ENCODE assay signal across 19 mouse cellular contexts in the genomic region with DNA sequence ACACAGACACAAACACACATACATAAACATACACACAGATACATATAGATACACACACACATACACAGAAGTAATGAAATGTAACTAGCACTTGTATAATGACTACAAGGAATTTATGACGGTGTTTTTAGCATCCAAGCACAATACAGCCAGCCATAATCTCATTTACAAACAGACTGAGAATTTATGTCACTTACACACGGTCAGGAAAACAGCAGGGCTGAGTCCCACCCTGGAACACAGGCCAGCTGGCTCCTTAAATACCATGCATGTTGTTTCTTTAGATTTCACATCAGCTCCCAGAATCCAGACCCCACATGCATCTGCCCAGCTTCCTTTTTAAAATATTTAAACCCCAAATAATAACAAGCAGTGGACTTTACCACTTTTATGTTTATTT.
"Had no signal": no experiment of that assay in that cellular context is flagged by ENCODE, and none has a peak within 500 bp of the region (broad histone marks: within the 10 kb centered on the region; RNA-seq: fewer than 3 reads in every experiment).

No protein-coding gene starts in this region.

- DNase-seq: kidney, adult 8-10 months; kidney, postnatal 36 days; left cerebral cortex, postnatal 4 days; liver, postnatal 0 days; lung, embryonic 14.5 days; thymus, adult 2 months; thymus, postnatal 14 days had no signal

- ATAC-seq: intestine, embryonic 16.5 days; liver, postnatal 0 days; lung, postnatal 0 days; midbrain, embryonic 15.5 days had no signal

- H3K36me3 ChIP-seq: kidney, embryonic 15.5 days; limb, embryonic 12.5 days; limb, embryonic 15.5 days; midbrain, embryonic 12.5 days; midbrain, embryonic 15.5 days; neural tube, embryonic 12.5 days; neural tube, embryonic 15.5 days had no signal

- H3K4me3 ChIP-seq: kidney, embryonic 15.5 days; limb, embryonic 12.5 days; limb, embryonic 15.5 days; midbrain, embryonic 12.5 days; midbrain, embryonic 15.5 days; neural tube, embryonic 12.5 days; neural tube, embryonic 15.5 days had no signal

- H3K9me3 ChIP-seq: kidney, embryonic 15.5 days; limb, embryonic 12.5 days; limb, embryonic 15.5 days; midbrain, embryonic 12.5 days; midbrain, embryonic 15.5 days; neural tube, embryonic 12.5 days; neural tube, embryonic 15.5 days had no signal

- H3K27ac ChIP-seq: kidney, embryonic 15.5 days; limb, embryonic 12.5 days; limb, embryonic 15.5 days; liver, embryonic 14.5 days; macrophage; midbrain, embryonic 12.5 days; midbrain, embryonic 15.5 days; neural tube, embryonic 12.5 days; neural tube, embryonic 15.5 days had no signal

- H3K27me3 ChIP-seq: kidney, embryonic 15.5 days; limb, embryonic 12.5 days; limb, embryonic 15.5 days; midbrain, embryonic 12.5 days; midbrain, embryonic 15.5 days; neural tube, embryonic 12.5 days; neural tube, embryonic 15.5 days had no signal

- H3K4me2 ChIP-seq: kidney, embryonic 15.5 days; limb, embryonic 12.5 days; limb, embryonic 15.5 days; liver, embryonic 11.5 days; lung, embryonic 14.5 days; midbrain, embryonic 12.5 days; midbrain, embryonic 15.5 days; neural tube, embryonic 12.5 days; neural tube, embryonic 15.5 days had no signal

- H3K9ac ChIP-seq: kidney, embryonic 15.5 days; limb, embryonic 12.5 days; limb, embryonic 15.5 days; liver, embryonic 14.5 days; liver, postnatal 0 days; lung, embryonic 14.5 days; midbrain, embryonic 12.5 days; midbrain, embryonic 15.5 days; neural tube, embryonic 12.5 days; neural tube, embryonic 15.5 days had no signal

- H3K4me1 ChIP-seq: kidney, embryonic 15.5 days; limb, embryonic 12.5 days; limb, embryonic 15.5 days; midbrain, embryonic 12.5 days; midbrain, embryonic 15.5 days; neural tube, embryonic 12.5 days; neural tube, embryonic 15.5 days had no signal
